Mouse (Mus musculus) cortical plate, adult 2 months (tissue): ENCODE results near the gene Pttg1ip.

Experiments used
- CTCF ChIP-seq: fragments of 200-500 bp; IDR thresholded peaks from 2 replicates; pipeline ENCODE4 v1.5.1; 2011; ENCODE audit warnings: mild to moderate bottlenecking, control low read depth, low read length; ENCODE audit not compliant: insufficient read depth; ENCODE audit errors: extremely low read depth
- POLR2A ChIP-seq: fragments of 200-500 bp; IDR thresholded peaks from 2 replicates; pipeline ENCODE4 v1.6.1; 2011; ENCODE audit warnings: mild to moderate bottlenecking, low read length, control low read depth; ENCODE audit not compliant: insufficient read depth; ENCODE audit errors: extremely low read depth

DNA sequence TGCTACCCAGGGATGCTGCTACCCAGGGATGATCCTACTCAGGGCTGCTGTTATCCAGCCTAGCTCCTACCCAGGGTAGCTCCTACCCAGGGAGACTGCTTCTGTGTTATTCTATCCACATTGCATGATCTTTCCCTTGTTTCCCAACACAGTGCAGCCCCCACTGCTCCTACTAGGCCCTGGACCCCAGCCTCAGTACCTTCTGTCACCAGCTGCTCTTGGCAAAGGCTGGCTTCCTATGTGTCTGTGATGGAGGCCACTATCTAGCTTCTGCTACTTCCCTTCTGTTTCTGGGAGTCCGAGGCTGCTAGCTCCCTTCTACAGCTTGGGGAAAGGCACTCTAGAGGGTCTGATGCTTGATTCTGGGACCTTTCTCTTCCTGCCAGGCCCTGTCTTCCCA lies 65.9 kb downstream of the Pttg1ip start:
- TF ChIP-seq POLR2A (no peak), CTCF (no peak)
